Mouse (Mus musculus) cerebellum, adult 11-12 months (tissue): ENCODE results near the gene Gm5936.
"Not testable (repeated sequence)": the region's sequence is repeated elsewhere in the genome, so short reads cannot be mapped to it uniquely, and the experiment has no call there.

Experiments
- DNase-seq: peaks from one replicate; pipeline ENCODE4 v3.0.0; 2022

Gene Gm5936

GRCm38 (mm10) chrX:74836842-74837522, at the start of gene Gm5936:
Gene Gm5936 (plus strand): TSS chrX:74837196.
- not testable (repeated sequence) for DNase-seq

DNA sequence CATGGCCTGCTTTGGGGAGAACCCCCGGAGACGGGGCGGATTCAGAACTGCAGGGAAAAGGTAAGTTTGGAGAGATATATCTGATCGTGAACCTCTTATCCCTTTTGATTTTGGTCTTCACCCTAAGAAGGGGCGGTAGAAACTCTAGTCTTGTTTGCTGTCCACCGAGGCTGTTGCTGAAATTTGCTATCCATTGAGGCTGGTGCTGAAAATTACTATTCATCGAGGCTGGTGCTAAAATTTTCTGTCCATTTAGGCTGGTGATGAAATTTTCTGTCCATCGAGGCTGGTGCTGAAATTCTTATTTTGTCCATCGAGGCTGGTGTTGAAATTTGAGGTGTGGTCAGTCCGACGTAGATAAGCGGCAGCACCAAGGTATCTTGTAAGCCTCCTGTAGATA, 19.1 kb downstream of the Gm5936 start:
- not testable (repeated sequence) for DNase-seq

DNA sequence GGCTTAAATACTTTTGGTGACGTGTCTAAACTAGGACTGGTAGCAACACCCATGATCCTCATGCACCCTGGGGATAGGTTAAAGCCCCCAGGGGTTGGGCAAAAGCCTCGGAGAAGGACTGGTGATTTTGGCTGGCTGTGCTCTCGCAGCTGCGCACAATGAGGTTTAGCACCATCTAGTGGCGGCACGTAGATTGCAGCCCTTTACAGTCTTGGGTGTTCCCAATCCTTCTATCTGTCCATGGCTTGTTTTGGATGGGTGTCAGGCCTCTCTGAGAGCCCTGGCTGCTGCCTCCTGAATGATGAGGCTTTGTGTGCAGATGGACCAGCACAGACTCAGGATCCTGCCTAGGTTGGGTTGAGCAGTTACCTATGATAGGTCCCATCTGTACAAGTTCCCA, 43.1 kb downstream of the Gm5936 start:
- DNase-seq, result peak; percentile 9
